Mouse (Mus musculus) testis, adult 2 months (tissue): ENCODE results near the gene Smagp. TPM values are rescaled to one million over a fixed set of nuclear protein-coding genes. Genes with fewer than 3 reads are reported as not detected.

ENCODE experiments used
- H3K27ac ChIP-seq: fragments of 200-500 bp; 2 replicates; pipeline ENCODE4 v1.5.1; 2012; ENCODE audit warnings: low read depth, low read length; ENCODE audit not compliant: control insufficient read depth, insufficient read depth
- H3K27me3 ChIP-seq: fragments of 200-500 bp; 2 replicates; pipeline ENCODE4 v1.6.1; 2012; ENCODE audit warnings: mild to moderate bottlenecking, low read length, moderate library complexity; ENCODE audit not compliant: control insufficient read depth, insufficient read depth
- H3K36me3 ChIP-seq: fragments of 200-500 bp; 2 replicates; pipeline ENCODE4 v1.6.1; 2012; ENCODE audit warnings: mild to moderate bottlenecking, low read length; ENCODE audit not compliant: control insufficient read depth, insufficient read depth
- H3K4me1 ChIP-seq: fragments of 200-500 bp; 2 replicates; pipeline ENCODE4 v1.6.1; 2012; ENCODE audit warnings: low read length; ENCODE audit not compliant: control insufficient read depth, insufficient read depth
- H3K4me3 ChIP-seq: fragments of 200-500 bp; 2 replicates; pipeline ENCODE4 v1.5.1; 2012; ENCODE audit warnings: low read depth, mild to moderate bottlenecking, low read length, moderate library complexity, mixed read lengths; ENCODE audit not compliant: control insufficient read depth
- CTCF ChIP-seq: fragments of 200-500 bp; IDR thresholded peaks from 2 replicates; pipeline ENCODE4 v1.5.1; 2012; ENCODE audit warnings: low read depth, mild to moderate bottlenecking, inconsistent platforms, low read length, moderate library complexity; ENCODE audit not compliant: control insufficient read depth, insufficient read depth, insufficient replicate concordance
- POLR2A ChIP-seq: fragments of 200-500 bp; IDR thresholded peaks from 2 replicates; pipeline ENCODE4 v1.6.1; 2012; ENCODE audit warnings: low read depth, mild to moderate bottlenecking, inconsistent platforms, low read length, moderate library complexity; ENCODE audit not compliant: control insufficient read depth
- polyA plus RNA-seq: library from polyadenylated mRNA; depleted of rRNA; stranded (reverse); fragments of >200 nt; gene quantifications from 2 replicates; pipeline ENCODE4 v1.2.3, GENCODE M21; 2012; rRNA removed

The Smagp gene
- 3.6 and 4.9 TPM in 2 replicates for polyA plus RNA-seq

DNA sequence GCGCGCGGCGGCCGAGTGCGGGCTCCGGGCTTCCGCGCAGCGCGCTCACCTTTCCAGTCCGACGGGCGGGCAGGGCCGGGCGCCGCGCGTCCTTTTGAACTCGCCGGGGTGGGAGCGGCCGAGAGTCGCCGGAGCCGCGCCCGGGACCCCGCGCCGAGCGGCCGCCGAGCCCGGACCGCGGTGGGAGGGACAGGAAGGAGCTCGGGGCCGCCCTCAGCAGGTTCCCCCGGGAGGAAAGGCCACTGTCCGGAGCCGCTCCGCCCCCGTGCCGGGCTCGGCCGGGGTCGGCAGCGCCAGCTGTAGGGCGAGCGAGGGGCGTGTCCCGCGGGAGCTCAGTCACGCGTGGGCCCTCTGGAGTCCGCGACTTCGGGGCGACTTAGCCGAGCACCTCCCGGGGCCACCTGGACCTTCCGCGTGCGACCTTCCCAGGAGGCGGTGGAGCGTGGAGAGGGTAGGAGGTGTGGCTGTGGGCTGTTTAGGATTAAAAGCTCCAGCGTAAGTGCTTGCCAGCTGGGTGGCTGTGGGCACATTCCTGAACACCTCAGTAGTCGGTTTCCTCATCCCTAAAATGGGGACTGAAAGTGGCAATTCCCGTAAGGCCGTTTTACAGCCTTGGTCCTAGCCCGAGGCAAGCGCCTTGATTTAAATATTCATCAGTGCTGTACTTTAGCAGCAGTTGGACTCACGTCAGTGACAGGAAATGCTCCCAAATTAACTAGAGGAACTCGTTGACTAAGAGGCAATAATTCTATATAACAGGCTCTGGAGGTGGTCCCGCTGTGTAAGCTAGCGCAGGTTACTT is at the start of gene Smagp:
Gene Smagp, minus strand, starts transcription at position 241 of the 802 bp plus-strand sequence.
- Histone ChIP-seq H3K4me1 (peaks cover 17% of the 10 kb centered on the region), H3K27me3 (no peaks in the 10 kb centered on the region; the same call in 1 of the 2 replicates), H3K27ac (no peak within 1 kb of the TSS), H3K4me3 (peak within 1 kb of the TSS; percentile 81), H3K36me3 (no peaks in the 10 kb centered on the region)
- no peak for TF ChIP-seq CTCF
- TF ChIP-seq POLR2A: no peak

DNA sequence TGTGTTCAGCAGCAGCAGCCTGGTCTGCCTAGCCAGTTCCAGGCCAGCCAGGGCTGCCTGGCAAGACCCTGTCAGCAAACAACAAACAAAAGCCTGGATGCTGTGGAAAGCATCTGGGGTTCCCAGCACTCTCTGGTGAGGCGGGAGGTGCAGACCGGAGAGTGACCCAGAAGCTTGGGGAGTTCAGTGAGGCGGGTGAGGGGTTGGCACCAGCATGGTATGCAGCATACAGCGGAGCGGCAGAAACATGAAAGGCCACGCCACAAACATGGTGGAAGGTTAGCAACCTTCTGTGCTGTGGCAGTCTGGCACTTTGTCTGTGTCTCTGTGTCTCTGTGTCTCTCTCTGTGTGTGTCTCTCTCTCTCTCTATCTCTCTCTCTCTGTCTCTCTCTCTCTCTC is 49.7 kb upstream of the Smagp start:
- no peaks in the 10 kb centered on the region for H3K27me3 ChIP-seq
- no peaks in the 10 kb centered on the region for H3K36me3 ChIP-seq
- H3K4me1 ChIP-seq: peaks cover 2% of the 10 kb centered on the region
- H3K4me3 ChIP-seq: no peak overlapping the region
- no peak overlapping the region for H3K27ac ChIP-seq
- TF ChIP-seq POLR2A (no peak), CTCF (no peak)

DNA sequence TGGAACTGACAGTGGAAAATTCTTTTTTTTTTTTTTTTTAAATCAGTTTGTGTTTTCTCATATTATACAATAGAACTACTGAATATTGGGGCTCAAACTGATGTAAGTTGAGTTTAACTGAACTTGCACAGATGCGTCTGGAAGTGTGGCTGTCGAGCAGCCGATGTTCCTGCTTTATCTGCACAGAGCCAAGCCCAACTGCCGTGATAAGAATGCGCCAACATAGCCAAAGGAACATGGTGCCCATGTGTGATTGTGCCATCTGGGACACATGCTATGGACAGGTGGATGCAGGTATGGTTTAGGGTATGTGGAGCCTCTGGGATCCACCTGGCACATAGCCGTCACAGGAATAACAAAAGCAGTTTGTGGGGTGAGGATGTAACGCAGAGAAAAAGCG is 49.1 kb upstream of the Smagp start:
- Histone ChIP-seq H3K27me3 (no peaks in the 10 kb centered on the region), H3K36me3 (no peaks in the 10 kb centered on the region), H3K4me1 (peaks cover 2% of the 10 kb centered on the region), H3K27ac (no peak overlapping the region), H3K4me3 (no peak overlapping the region)
- TF ChIP-seq CTCF: 0 out of 2 replicates have a peak, but pooled peaks have one; percentile 4
- no peak for TF ChIP-seq POLR2A

DNA sequence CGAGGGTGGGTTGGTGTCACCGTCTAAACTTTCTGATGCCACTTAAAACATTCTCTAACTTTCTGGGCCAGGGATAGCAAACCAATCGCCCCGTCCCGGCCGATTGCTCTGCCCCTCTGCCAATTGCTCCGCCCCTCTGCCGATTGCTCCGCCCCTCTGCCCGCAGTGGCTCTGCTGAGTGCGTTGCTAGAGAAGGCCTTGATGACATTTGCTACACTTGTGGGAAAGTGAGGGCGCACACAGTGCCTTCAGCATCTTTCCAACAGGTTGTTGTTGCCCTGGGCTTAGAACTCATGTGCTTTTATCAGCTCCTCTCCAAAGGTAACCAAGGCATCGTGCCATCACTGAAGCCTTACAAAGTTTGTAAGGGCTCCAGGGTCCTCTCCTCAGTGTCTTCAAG is 48.5 kb upstream of the Smagp start:
- TF ChIP-seq CTCF: no peak
- TF ChIP-seq POLR2A: no peak
- H3K27me3 ChIP-seq: no peaks in the 10 kb centered on the region

DNA sequence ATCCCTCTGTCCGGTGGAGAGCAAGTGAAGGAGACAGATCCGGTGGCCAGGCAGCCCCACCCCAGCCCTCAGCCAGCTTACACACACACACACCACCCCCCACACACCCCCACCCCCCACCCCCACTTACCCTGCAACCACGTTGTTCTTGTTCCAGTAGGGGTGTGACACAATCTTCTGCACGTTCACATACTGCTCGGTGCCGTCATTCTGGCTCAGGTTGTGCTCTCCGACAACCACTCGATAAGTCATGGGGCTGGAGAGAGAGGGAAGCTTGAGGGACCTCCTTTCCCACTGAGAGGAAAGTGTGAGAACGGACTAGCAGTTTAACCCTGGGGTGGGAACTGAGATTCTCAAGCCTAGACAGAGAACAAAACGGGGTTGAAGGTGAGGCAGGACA is 47.7 kb upstream of the Smagp start:
- peak overlapping the region; percentile 11; the same call in 1 of the 2 replicates for H3K4me3 ChIP-seq
- H3K36me3 ChIP-seq: no peaks in the 10 kb centered on the region

More for the DNA sequence above, 48.5 kb upstream of the Smagp start:
- no peak overlapping the region for H3K4me3 ChIP-seq
- peaks cover 2% of the 10 kb centered on the region for H3K4me1 ChIP-seq
- no peaks in the 10 kb centered on the region for H3K36me3 ChIP-seq
- H3K27ac ChIP-seq: no peak overlapping the region

DNA sequence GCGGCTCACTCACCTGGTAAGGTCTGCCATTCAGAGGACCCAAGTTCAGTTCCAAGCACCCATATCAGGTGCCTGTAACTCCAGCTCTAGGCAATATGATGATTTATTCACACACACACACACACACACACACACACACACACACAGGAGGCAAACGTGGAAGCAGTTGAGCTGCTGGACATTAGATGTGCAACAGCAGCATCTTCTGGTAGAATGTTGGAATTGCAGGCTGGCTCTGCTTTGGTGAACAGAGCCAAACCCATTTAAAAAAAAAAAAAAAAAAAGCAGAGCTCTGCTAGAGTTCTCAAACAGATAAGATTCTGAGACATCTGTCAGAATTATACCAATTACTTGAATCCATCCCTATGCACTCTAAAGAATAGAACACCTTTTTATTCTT is 46.3 kb upstream of the Smagp start:
- TF ChIP-seq CTCF (peak; percentile 27; the same call in 1 of the 2 replicates), POLR2A (no peak)
- no peaks in the 10 kb centered on the region for H3K27me3 ChIP-seq
- no peak overlapping the region for H3K4me3 ChIP-seq
- no peaks in the 10 kb centered on the region for H3K36me3 ChIP-seq
- no peak overlapping the region for H3K27ac ChIP-seq
- peaks cover 2% of the 10 kb centered on the region for H3K4me1 ChIP-seq

More for the DNA sequence above, 47.7 kb upstream of the Smagp start:
- Histone ChIP-seq H3K4me1 (peaks cover 2% of the 10 kb centered on the region), H3K27ac (no peak overlapping the region), H3K27me3 (no peaks in the 10 kb centered on the region)
- TF ChIP-seq CTCF (no peak), POLR2A (no peak)

DNA sequence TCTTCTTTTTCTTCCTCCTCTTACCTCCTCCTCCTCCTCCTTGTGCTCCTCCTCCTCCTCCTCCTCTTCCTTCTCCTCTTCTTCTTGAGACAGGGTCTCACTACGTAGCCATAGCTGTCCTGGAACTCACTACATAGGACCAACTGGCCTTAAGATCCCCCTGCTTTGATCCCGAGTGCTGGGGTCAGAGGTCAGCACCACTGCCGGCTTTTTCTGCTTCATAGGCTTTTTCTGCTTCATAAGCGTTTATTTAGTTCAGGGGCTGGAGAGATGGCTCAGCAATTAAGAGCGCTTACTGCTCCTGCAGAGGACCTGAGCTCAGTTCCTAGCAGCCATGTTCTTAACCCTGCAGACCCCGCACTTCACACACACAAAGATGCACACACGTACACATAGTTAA is 45.0 kb upstream of the Smagp start:
- Histone ChIP-seq H3K36me3 (no peaks in the 10 kb centered on the region), H3K27ac (no peak overlapping the region), H3K4me3 (no peak overlapping the region), H3K4me1 (peaks cover 2% of the 10 kb centered on the region), H3K27me3 (no peaks in the 10 kb centered on the region)
- TF ChIP-seq POLR2A: no peak
- no peak for TF ChIP-seq CTCF
